Mouse (Mus musculus) olfactory bulb, adult 2 months (tissue): Measurements from ENCODE around the gene Otop1.

Source experiments
- CTCF ChIP-seq: fragments of 200-500 bp; IDR thresholded peaks from 2 replicates; pipeline ENCODE4 v1.5.1; 2012; ENCODE audit warnings: low read depth, mild to moderate bottlenecking, low read length, moderate library complexity; ENCODE audit not compliant: insufficient read depth
- POLR2A ChIP-seq: fragments of 200-500 bp; IDR thresholded peaks from 2 replicates; pipeline ENCODE4 v1.6.1; 2012; ENCODE audit warnings: mild to moderate bottlenecking, low read depth, low read length, moderate library complexity; ENCODE audit not compliant: insufficient read depth

DNA sequence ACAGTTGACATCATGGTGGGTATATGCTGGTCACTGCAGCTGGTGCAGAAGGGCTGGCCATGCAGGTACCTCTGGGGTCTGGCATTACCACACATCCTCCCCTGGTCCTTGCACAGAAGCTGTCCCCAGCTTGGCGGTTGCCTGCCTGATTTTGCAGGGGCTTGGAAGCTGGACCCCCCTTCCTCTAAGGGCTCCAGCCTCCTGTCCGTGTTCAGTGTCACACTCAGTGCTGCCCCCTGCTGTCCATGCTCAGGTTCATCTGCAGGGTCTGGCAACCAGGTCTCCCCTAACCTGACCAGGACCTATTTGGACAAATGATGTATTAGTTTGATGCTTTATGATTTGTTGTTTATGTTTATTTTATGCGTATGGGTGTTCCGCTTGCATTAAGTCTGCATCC lies 40.4 kb upstream of the Otop1 start:
- TF ChIP-seq CTCF (peak; percentile 58; the same call in 1 of the 2 replicates), POLR2A (no peak)
